Mouse (Mus musculus): ENCODE data around the gene Itgb1bp1.

Gene Itgb1bp1

GRCm38 (mm10) chr12:21298856-21299255 lies 12.8 kb upstream of the Itgb1bp1 start:
- DNase-seq = no peak

GRCm38 (mm10) chr12:21289651-21290050 lies 3.6 kb upstream of the Itgb1bp1 start:
- DNase-seq = peak; percentile 28 to 54

- peak; percentile 42 to 56 for DNase-seq
Observed at GRCm38 (mm10) chr12:21288716-21289395, 2.8 kb upstream of the Itgb1bp1 start.

GRCm38 (mm10) chr12:21286712-21287650 lies 897 bp upstream of the Itgb1bp1 start:
- peak in 1 of 2 experiments; percentile 16 for DNase-seq

- no peak for DNase-seq
Observed at GRCm38 (mm10) chr12:21285508-21286242, 409 bp downstream of the Itgb1bp1 start.

GRCm38 (mm10) chr12:21284761-21285441 lies 1.2 kb downstream of the Itgb1bp1 start, which contains the start of gene Cpsf3:
TSS of gene Cpsf3 (plus strand) at chr12:21285391.
- DNase-seq = no peak

- DNase-seq = no peak
Observed at GRCm38 (mm10) chr12:21277352-21277864, 8.7 kb downstream of the Itgb1bp1 start.

GRCm38 (mm10) chr12:21274446-21274845 lies 11.6 kb downstream of the Itgb1bp1 start:
- no peak for DNase-seq

- DNase-seq = no peak
Observed at GRCm38 (mm10) chr12:21268083-21268616, 17.9 kb downstream of the Itgb1bp1 start.

GRCm38 (mm10) chr12:21266784-21267098 lies 19.3 kb downstream of the Itgb1bp1 start:
- no peak for DNase-seq

- DNase-seq = peak; percentile 76 to 78
Observed at GRCm38 (mm10) chr12:21265946-21266783, 19.9 kb downstream of the Itgb1bp1 start.

GRCm38 (mm10) chr12:21265501-21265900 lies 20.6 kb downstream of the Itgb1bp1 start:
- no peak for DNase-seq

- DNase-seq = no peak
Observed at GRCm38 (mm10) chr12:21264970-21265369, 21.1 kb downstream of the Itgb1bp1 start.

- peak; percentile 58 to 78 for DNase-seq
Observed at GRCm38 (mm10) chr12:21264241-21264640, 21.8 kb downstream of the Itgb1bp1 start.

GRCm38 (mm10) chr12:21263256-21263655 lies 22.8 kb downstream of the Itgb1bp1 start:
- no peak for DNase-seq

- DNase-seq = no peak
Observed at GRCm38 (mm10) chr12:21261521-21261920, 24.6 kb downstream of the Itgb1bp1 start.

- DNase-seq = peak in 1 of 2 experiments; percentile 27
Observed at GRCm38 (mm10) chr12:21260494-21261256, 25.4 kb downstream of the Itgb1bp1 start.

- DNase-seq = no peak
Observed at GRCm38 (mm10) chr12:21247711-21248392, 38.2 kb downstream of the Itgb1bp1 start.

GRCm38 (mm10) chr12:21244375-21244960 lies 41.6 kb downstream of the Itgb1bp1 start:
- DNase-seq = no peak

Data from lung, postnatal 4 days (tissue).